Mouse (Mus musculus): ENCODE measurements around the gene Gsk3a. TPM values are rescaled to one million over a fixed set of nuclear protein-coding genes. Genes with fewer than 3 reads are reported as not detected.

Gsk3a gene
- polyA plus RNA-seq, 1 experiment from 2014 or later = 16.9 TPM

- Histone ChIP-seq H3K4me1 (replicated peaks) (peaks cover 22% of the 10 kb centered on the region), H3K4me3 (replicated peaks) (no peak overlapping the region), H3K9ac (replicated peaks) (no peak overlapping the region), H3K27ac (no peak overlapping the region), H3K36me3 (peaks cover 86% of the 10 kb centered on the region), H3K27me3 (no peaks in the 10 kb centered on the region), H3K4me2 (no peak overlapping the region), H3K9me3 (no peaks in the 10 kb centered on the region)
- ATAC-seq (ENCODE audit: insufficient number of reproducible peaks, insufficient read depth, low FRiP score, low TSS enrichment, low read depth) = no peak
- 75% methylated on average over 5 of the region's 5 CpGs for WGBS
These were observed 5.5 kb downstream of the Gsk3a start for GRCm38 (mm10) chr7:25232101-25232648.

- H3K27me3 ChIP-seq = no peaks in the 10 kb centered on the region
- peaks cover 100% of the 10 kb centered on the region for H3K36me3 ChIP-seq
- ATAC-seq (ENCODE audit: insufficient number of reproducible peaks, insufficient read depth, low FRiP score, low TSS enrichment, low read depth) = no peak
- H3K4me1 ChIP-seq (replicated peaks) = peaks cover 11% of the 10 kb centered on the region
- no peak overlapping the region for H3K4me3 ChIP-seq (replicated peaks)
- WGBS = 88% methylated on average over 9 of the region's 9 CpGs
- H3K9me3 ChIP-seq = no peaks in the 10 kb centered on the region
- no peak overlapping the region for H3K27ac ChIP-seq
- H3K4me2 ChIP-seq = no peak overlapping the region
- no peak overlapping the region for H3K9ac ChIP-seq (replicated peaks)
These were observed 6.9 kb downstream of the Gsk3a start for GRCm38 (mm10) chr7:25230690-25231285.

- Histone ChIP-seq H3K4me1 (replicated peaks) (no peaks in the 10 kb centered on the region), H3K27ac (no peak overlapping the region), H3K4me2 (no peak overlapping the region), H3K9ac (replicated peaks) (no peak overlapping the region), H3K9me3 (no peaks in the 10 kb centered on the region), H3K36me3 (peaks cover 99% of the 10 kb centered on the region), H3K27me3 (no peaks in the 10 kb centered on the region), H3K4me3 (replicated peaks) (no peak overlapping the region)
- WGBS = 84% methylated on average over 1 of the region's 1 CpGs
- no peak for ATAC-seq (ENCODE audit: insufficient number of reproducible peaks, insufficient read depth, low FRiP score, low TSS enrichment, low read depth)
These were observed 9.9 kb downstream of the Gsk3a start for GRCm38 (mm10) chr7:25227523-25228300.

- Histone ChIP-seq H3K4me1 (replicated peaks) (peaks cover 27% of the 10 kb centered on the region), H3K9ac (replicated peaks) (peak overlapping the region; percentile 71; the same call in 1 of the 2 replicates), H3K36me3 (peaks cover 50% of the 10 kb centered on the region), H3K27me3 (no peaks in the 10 kb centered on the region), H3K4me3 (replicated peaks) (peak overlapping the region; percentile 71), H3K27ac (no peak overlapping the region), H3K9me3 (no peaks in the 10 kb centered on the region), H3K4me2 (peak overlapping the region; percentile 92)
- no peak for ATAC-seq (ENCODE audit: insufficient number of reproducible peaks, insufficient read depth, low FRiP score, low TSS enrichment, low read depth)
- 88% methylated on average over 10 of the region's 10 CpGs for WGBS
These were observed 15.2 kb downstream of the Gsk3a start for GRCm38 (mm10) chr7:25222275-25222967.

- Histone ChIP-seq H3K27ac (peak within 1 kb of the TSS; percentile 84), H3K27me3 (no peaks in the 10 kb centered on the region), H3K9ac (replicated peaks) (peak within 1 kb of the TSS; percentile 71), H3K9me3 (no peaks in the 10 kb centered on the region), H3K36me3 (peaks cover 44% of the 10 kb centered on the region), H3K4me2 (peak within 1 kb of the TSS; percentile 92), H3K4me3 (replicated peaks) (peak within 1 kb of the TSS; percentile 71), H3K4me1 (replicated peaks) (peaks cover 27% of the 10 kb centered on the region)
- ATAC-seq (ENCODE audit: insufficient number of reproducible peaks, insufficient read depth, low FRiP score, low TSS enrichment, low read depth) = peak; percentile 96
- under 1% methylated on average over 45 of the region's 45 CpGs for WGBS
These were observed 16.4 kb downstream of the Gsk3a start, which contains the start of gene Zfp526 for GRCm38 (mm10) chr7:25221102-25221883. Zfp526 (plus strand) TSS chr7:25221425.

- Histone ChIP-seq H3K4me2 (peak within 1 kb of the TSS; percentile 92), H3K4me1 (replicated peaks) (peaks cover 27% of the 10 kb centered on the region), H3K36me3 (peaks cover 40% of the 10 kb centered on the region), H3K9me3 (no peaks in the 10 kb centered on the region), H3K27me3 (no peaks in the 10 kb centered on the region), H3K9ac (replicated peaks) (peak within 1 kb of the TSS; percentile 71), H3K4me3 (replicated peaks) (peak within 1 kb of the TSS; percentile 71), H3K27ac (peak within 1 kb of the TSS; percentile 84)
- ATAC-seq (ENCODE audit: insufficient number of reproducible peaks, insufficient read depth, low FRiP score, low TSS enrichment, low read depth) = no peak
- 11% methylated on average over 20 of the region's 20 CpGs for whole genome bisulfite sequencing
These were observed 17.1 kb downstream of the Gsk3a start, which contains the start of gene Dedd2 for GRCm38 (mm10) chr7:25220457-25221101. Dedd2 (minus strand) TSS chr7:25220615.

- no peaks in the 10 kb centered on the region for H3K27me3 ChIP-seq
- peak overlapping the region; percentile 71 for H3K4me3 ChIP-seq (replicated peaks)
- WGBS = 3% methylated on average over 31 of the region's 31 CpGs
- peaks cover 27% of the 10 kb centered on the region for H3K4me1 ChIP-seq (replicated peaks)
- H3K27ac ChIP-seq = peak overlapping the region; percentile 82
- peak; percentile 61 for ATAC-seq (ENCODE audit: insufficient number of reproducible peaks, insufficient read depth, low FRiP score, low TSS enrichment, low read depth)
- peaks cover 35% of the 10 kb centered on the region for H3K36me3 ChIP-seq
- peak overlapping the region; percentile 92 for H3K4me2 ChIP-seq
- no peaks in the 10 kb centered on the region for H3K9me3 ChIP-seq
- peak overlapping the region; percentile 71; the same call in 1 of the 2 replicates for H3K9ac ChIP-seq (replicated peaks)
These were observed 17.7 kb downstream of the Gsk3a start for GRCm38 (mm10) chr7:25219756-25220456.

- H3K4me3 ChIP-seq (replicated peaks) = peak overlapping the region; percentile 71
- peak overlapping the region; percentile 92 for H3K4me2 ChIP-seq
- H3K36me3 ChIP-seq = peaks cover 33% of the 10 kb centered on the region
- no peaks in the 10 kb centered on the region for H3K9me3 ChIP-seq
- peak overlapping the region; percentile 71 for H3K9ac ChIP-seq (replicated peaks)
- H3K4me1 ChIP-seq (replicated peaks) = peaks cover 27% of the 10 kb centered on the region
- H3K27me3 ChIP-seq = no peaks in the 10 kb centered on the region
- ATAC-seq (ENCODE audit: insufficient number of reproducible peaks, insufficient read depth, low FRiP score, low TSS enrichment, low read depth) = peak; percentile 9
- H3K27ac ChIP-seq = peak overlapping the region; percentile 82
- under 1% methylated on average over 16 of the region's 16 CpGs for WGBS
These were observed 18.3 kb downstream of the Gsk3a start for GRCm38 (mm10) chr7:25219416-25219750.

- Histone ChIP-seq H3K27ac (peak overlapping the region; percentile 82), H3K4me1 (replicated peaks) (peaks cover 27% of the 10 kb centered on the region), H3K27me3 (no peaks in the 10 kb centered on the region), H3K9me3 (no peaks in the 10 kb centered on the region), H3K9ac (replicated peaks) (peak overlapping the region; percentile 71), H3K4me2 (peak overlapping the region; percentile 92), H3K4me3 (replicated peaks) (peak overlapping the region; percentile 71), H3K36me3 (peaks cover 30% of the 10 kb centered on the region)
- peak; percentile 6 for ATAC-seq (ENCODE audit: insufficient number of reproducible peaks, insufficient read depth, low FRiP score, low TSS enrichment, low read depth)
- WGBS = under 1% methylated on average over 53 of the region's 53 CpGs
These were observed 18.8 kb downstream of the Gsk3a start for GRCm38 (mm10) chr7:25218705-25219415.

Data from limb, embryonic 12.5 days (tissue).